Mouse (Mus musculus) adrenal gland, postnatal 14 days (tissue): ENCODE measurements around the gene G430095P16Rik. TPM values are rescaled to one million over a fixed set of nuclear protein-coding genes. Genes with fewer than 3 reads are reported as not detected.

Source experiments
- DNase-seq: peaks from one replicate; pipeline ENCODE4 v3.0.0; 2021; ENCODE audit warnings: mixed read lengths
- total RNA-seq: library from RNA; stranded (reverse); gene quantifications from 2 replicates; pipeline ENCODE4 v1.2.3, GENCODE M21; 2021

The G430095P16Rik gene
- total RNA-seq, 1 experiment from 2014 or later, result 0.52 TPM

- DNase-seq, result no peak
These were observed 19.8 kb upstream of the G430095P16Rik start for GRCm38 (mm10) chr8:84702963-84703465.

- no peak for DNase-seq
These were observed 19.1 kb upstream of the G430095P16Rik start for GRCm38 (mm10) chr8:84703466-84704249.

GRCm38 (mm10) chr8:84704356-84704755, 18.5 kb upstream of the G430095P16Rik start:
- DNase-seq, result peak; percentile 84

GRCm38 (mm10) chr8:84704867-84705831, 17.7 kb upstream of the G430095P16Rik start:
- peak; percentile 49 for DNase-seq

- DNase-seq, result no peak
These were observed 16.8 kb upstream of the G430095P16Rik start for GRCm38 (mm10) chr8:84705960-84706359.

- DNase-seq, result no peak
These were observed 16.1 kb upstream of the G430095P16Rik start for GRCm38 (mm10) chr8:84706610-84707266.

GRCm38 (mm10) chr8:84707267-84707883, 15.4 kb upstream of the G430095P16Rik start:
- peak; percentile 53 for DNase-seq

- no peak for DNase-seq
These were observed 14.7 kb upstream of the G430095P16Rik start for GRCm38 (mm10) chr8:84708071-84708541.

GRCm38 (mm10) chr8:84708774-84709475, 13.9 kb upstream of the G430095P16Rik start:
- DNase-seq, result peak; percentile 90

- no peak for DNase-seq
These were observed 12.9 kb upstream of the G430095P16Rik start for GRCm38 (mm10) chr8:84709931-84710330.

GRCm38 (mm10) chr8:84711312-84711711, 11.5 kb upstream of the G430095P16Rik start:
- no peak for DNase-seq

GRCm38 (mm10) chr8:84711933-84712758, 10.7 kb upstream of the G430095P16Rik start:
- no peak for DNase-seq

- DNase-seq, result no peak
These were observed 10.1 kb upstream of the G430095P16Rik start for GRCm38 (mm10) chr8:84712759-84713120.

GRCm38 (mm10) chr8:84713381-84713780, 9.4 kb upstream of the G430095P16Rik start:
- DNase-seq, result no peak

- DNase-seq, result no peak
These were observed 8.6 kb upstream of the G430095P16Rik start for GRCm38 (mm10) chr8:84714161-84714560.

GRCm38 (mm10) chr8:84715893-84716468, 6.8 kb upstream of the G430095P16Rik start:
- no peak for DNase-seq

GRCm38 (mm10) chr8:84716790-84717189, 6.0 kb upstream of the G430095P16Rik start:
- no peak for DNase-seq

- no peak for DNase-seq
These were observed 4.3 kb upstream of the G430095P16Rik start for GRCm38 (mm10) chr8:84718476-84718875.

GRCm38 (mm10) chr8:84718959-84719690, 3.7 kb upstream of the G430095P16Rik start:
- no peak for DNase-seq
